Mouse (Mus musculus): ENCODE results near the gene Msh6.
"Not testable (repeated sequence)": the region's sequence is repeated elsewhere in the genome, so short reads cannot be mapped to it uniquely, and the experiment has no call there.

Gene Msh6

DNA sequence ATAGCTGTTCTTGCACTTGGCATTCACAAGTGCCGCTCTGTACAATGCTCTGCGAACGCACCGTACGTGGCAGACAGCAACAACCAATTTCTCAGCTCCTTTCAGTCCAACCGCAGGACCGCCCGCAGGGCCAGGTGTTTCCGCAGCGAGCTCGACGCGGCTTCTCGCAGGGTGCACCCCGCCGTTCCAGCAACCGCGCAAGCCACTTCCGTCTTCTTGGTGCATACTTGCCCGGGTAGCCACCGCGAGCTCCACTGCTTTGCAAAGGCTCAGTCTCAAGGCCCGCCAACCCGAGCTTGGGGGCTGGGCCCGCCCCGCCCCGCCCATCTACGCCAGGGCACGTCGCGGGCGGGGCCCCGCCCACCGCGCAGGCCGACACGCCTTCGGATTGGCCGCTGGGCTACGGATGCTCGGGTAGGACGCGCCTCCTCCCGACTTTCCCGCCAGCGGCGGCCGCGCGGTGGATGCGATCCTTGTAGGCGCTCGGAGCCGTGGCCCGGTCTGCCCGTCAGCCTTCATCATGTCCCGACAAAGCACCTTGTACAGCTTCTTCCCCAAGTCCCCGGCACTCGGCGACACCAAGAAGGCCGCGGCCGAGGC is at the start of gene Msh6:
Gene Msh6 (plus strand): TSS at position 434 of the 600 bp plus-strand sequence.
- peak; percentile 98 for DNase-seq

- DNase-seq = no peak
Measured at GRCm38 (mm10) chr17:87934326-87934725, 40.5 kb upstream of the Msh6 start.

DNA sequence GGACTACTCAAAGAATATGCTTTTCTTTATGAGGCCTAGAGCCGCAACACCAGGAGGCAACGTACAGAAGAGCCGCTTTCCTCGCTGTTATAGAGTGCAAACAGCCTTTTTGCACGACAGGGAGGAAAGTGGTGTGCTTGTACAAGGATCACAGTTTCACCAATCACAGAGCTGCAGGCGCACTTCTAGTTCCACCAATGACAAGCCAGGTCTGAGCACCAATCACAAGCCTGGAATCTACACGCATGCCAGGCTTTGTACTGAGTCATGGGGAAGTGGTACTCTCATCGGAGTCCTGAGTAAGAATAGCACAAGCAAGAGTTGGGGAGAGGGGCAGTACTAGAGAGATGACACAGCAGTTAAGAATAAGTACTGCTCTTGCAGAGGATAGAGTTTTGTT is 40.1 kb upstream of the Msh6 start:
- DNase-seq = no peak

DNA sequence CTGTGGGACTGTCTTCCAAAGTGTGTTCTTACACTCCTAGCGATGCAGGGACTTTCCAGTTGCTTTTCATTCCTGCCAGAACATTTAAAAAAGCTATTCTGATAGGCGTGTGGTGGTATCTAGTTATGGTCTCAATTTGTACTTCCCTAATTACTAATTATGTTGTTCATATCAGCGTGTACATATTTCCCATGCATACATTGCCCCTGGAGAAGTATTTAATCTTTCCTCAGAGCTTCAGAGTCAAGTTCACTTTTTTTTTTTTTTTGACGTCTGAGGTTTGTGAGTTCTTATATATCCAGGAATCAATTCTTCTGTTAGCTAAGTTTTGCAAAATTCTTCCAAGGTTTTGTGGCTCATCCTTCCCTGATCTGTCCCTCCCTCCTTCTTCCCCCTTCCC is 38.7 kb upstream of the Msh6 start:
- no peak for DNase-seq

DNA sequence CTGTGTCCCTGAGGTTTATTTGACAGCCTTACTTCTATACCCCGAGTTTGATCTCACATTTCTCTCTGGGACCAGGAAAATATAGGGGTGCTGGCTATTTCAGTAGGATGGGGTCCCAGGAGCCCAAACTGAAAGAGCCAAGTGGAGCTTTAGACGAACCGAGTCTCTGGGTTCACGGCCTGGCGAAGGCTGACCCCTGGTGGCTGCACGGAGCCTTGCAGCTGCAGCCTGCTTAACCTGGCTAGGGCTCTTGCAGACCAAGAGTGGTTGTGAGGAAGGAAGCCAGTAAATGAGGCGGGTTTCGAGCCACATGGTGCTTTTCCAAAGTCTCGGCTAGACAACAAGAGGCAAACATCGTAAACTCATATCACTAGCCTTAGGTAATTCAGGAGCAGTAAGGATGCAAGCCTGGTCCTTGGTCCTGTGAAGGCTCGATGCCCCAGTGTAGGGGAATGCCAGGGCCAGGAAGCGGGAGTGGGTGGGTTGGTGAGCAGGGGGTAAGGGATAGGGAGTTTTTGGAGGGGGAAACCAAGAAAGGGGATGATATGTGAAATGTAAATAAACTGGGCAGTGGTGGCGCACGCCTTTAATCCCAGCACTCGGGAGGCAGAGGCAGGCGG is 25.8 kb upstream of the Msh6 start:
- peak; percentile 74 for DNase-seq

GRCm38 (mm10) chr17:87954618-87955124 is 20.2 kb upstream of the Msh6 start:
- not testable (repeated sequence) for DNase-seq

- DNase-seq = no peak
Measured at GRCm38 (mm10) chr17:87957096-87957840, 17.6 kb upstream of the Msh6 start.

DNA sequence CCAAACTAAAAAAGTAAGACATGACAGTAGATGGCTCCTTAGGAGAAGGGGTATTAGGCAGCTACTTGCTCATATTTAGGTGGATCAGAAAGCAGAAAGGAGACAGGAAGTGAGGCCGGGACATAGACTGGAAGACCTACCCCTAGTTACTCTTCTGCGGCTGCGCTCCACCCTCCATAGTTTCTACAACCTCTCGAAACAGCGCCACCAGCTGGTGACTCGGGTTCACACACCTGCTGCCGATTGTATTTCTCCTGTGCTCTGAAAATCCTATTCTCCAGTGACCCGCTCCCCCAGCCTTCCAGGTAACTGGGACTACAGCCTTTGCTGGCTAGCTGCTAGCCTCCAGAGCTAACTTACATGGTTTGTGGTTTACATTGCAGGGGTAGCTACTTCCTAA is 16.6 kb upstream of the Msh6 start:
- DNase-seq = no peak

DNA sequence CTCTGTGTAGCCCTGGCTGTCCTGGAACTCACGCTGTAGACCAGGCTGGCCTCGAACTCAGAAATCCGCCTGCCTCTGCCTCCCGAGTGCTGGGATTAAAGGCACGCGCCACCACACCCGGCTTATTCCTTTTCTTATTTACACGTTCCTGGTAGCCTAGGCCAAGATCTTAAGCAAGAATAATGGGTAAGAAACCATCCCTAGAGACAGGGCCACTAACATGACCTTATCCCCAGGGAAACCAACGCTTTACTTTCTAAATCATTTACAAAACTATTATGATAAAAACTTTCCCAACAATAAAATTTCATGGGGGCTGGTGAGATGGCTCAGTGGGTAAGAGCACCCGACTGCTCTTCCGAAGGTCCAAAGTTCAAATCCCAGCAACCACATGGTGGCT is 15.5 kb upstream of the Msh6 start:
- DNase-seq = not testable (repeated sequence)

DNA sequence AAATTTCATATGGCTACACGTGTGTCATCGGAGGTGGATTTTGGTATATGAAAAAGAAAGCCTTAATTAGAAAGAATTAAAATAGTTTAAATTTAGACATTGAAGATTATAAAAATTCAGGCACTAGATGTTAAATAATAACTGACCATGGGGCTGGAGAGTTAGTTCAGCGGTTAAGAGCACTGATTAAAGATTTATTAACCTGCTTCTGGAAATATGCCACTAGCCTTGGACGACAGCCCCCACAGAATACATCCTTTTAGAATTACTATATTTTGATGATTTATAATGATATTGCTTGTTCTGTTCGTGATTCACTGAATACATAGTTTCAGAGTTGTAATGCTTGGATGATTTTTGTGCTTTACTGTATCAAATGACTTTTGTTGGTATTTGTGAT is 14.9 kb upstream of the Msh6 start:
- not testable (repeated sequence) for DNase-seq

GRCm38 (mm10) chr17:87963081-87964075 is 11.5 kb upstream of the Msh6 start:
- no peak for DNase-seq

DNA sequence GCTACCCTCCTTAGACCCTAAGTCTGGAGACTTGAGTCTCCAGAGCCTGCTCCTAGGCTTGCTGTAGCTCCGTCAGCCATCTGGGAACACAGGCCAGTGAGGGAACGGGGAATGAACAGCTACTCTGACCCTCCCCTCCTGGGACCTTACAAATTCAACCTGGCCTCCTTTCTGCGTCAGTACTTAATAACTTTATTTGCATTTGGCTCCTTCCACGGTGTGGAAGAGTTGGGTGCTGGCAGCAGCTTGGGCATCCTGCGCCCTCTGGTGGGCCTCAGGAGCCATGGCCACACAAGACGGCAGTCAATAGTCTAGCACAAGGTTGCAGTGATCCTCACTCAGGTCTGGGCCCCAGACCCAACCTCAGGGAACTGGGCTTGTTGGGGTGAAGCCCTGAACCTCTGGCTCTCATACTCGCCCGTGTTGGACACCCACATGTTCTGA is 6.4 kb upstream of the Msh6 start:
- DNase-seq = not testable (repeated sequence)

- not testable (repeated sequence) for DNase-seq
Measured at GRCm38 (mm10) chr17:87971696-87972591, 2.9 kb upstream of the Msh6 start.

DNA sequence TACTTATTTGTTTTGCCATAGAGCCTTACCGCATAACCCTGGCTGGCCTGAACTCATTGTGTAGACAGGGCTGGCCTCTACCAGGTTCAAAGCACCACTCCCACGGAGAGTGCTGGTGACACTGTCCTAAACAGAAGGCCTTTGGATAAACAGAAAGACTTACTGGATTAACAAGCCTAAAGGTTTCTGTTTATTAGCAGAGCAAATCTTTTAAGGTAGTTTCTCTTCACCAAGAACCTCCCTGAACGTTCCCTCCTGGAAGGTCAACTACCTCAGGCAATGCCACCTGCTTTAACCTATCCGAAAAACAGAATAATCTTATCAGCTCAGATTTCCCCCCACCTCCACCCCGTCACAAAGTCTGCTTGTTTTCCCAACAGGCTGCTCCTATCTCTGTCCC is 2.0 kb upstream of the Msh6 start:
- DNase-seq = no peak

- no peak for DNase-seq
Measured at GRCm38 (mm10) chr17:87973261-87974167, 1.3 kb upstream of the Msh6 start.

DNA sequence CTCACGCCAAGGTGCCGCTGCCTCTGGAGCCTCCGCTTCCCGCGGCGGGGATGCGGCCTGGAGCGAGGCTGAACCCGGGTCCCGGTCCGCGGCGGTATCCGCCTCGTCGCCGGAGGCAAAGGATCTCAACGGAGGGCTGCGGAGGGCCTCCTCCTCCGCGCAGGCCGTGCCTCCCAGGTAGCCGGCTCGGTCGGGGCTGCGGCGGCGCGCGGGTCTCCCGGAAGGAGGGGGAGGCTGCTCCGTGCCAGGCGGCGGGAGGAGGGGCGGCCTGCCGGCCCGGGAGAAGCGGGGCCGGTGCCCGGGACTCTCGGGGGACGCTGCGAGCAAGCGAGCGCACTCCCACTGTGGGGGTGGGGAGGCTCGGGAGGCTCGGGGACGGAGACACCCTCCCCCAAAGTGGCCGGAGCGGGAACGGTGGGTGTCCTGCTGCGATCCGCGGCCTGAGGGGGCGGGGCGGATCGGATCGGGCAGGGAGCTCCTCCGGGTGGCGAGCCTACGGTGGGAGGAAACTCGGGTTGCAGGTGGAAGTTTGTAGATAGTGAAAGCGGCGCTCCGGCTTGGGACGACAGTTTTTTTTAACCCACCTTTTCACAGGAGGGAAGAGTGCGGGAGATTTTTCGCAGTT is 479 bp downstream of the Msh6 start:
- peak; percentile 72 for DNase-seq

- DNase-seq = no peak
Measured at GRCm38 (mm10) chr17:87976154-87976806, 1.4 kb downstream of the Msh6 start.

DNA sequence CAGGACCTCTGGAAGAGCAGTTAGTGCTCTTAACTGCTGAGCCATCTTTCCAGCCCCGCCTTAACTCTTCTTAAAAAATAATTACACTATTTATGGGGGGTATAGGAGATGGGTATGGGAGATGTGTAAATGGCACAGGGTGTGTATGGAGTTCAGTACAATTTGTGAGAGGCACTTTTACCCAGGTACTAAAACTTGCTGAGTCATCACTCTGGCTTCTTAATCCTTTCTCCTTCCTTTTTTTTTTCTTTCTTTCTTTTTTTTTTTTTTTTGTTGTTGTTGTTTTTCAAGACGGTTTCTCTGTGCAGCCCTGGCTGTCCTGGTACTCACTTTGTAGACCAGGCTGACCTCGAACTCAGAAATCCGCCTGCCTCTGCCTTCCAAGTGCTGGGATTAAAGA is 2.1 kb downstream of the Msh6 start:
- DNase-seq = not testable (repeated sequence)

DNA sequence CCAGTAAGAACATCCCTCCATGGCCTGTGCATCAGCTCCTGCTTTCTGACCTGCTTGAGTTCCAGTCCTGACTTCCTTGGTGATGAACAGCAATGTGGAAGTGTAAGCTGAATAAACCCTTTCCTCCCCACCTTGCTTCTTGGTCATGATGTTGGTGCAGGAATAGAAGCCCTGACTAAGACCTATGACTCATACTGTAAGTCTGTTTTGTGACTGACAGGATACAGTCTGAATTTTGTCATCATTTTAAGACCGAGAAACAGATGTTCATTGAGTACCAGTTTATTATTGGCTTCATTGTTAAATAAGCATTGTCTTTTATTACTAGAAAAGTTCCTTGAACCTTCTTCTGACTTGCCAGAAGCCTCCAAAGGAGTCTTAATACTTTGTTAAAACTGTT is 4.8 kb downstream of the Msh6 start:
- not testable (repeated sequence) for DNase-seq
